Mouse (Mus musculus) spleen, adult 12 weeks (tissue): ENCODE results near the gene Mgat3.

ENCODE experiments used
- DNase-seq: peaks from one replicate; pipeline ENCODE4 v3.0.0; 2022; ENCODE audit warnings: low spot score

Mgat3 gene

GRCm38 (mm10) chr15:80173001-80173771 is at the start of gene Mgat3:
TSS of gene Mgat3 (plus strand) at chr15:80173721.
- no peak for DNase-seq

- DNase-seq: no peak
Measured at GRCm38 (mm10) chr15:80124651-80125050, 48.9 kb upstream of the Mgat3 start.

DNA sequence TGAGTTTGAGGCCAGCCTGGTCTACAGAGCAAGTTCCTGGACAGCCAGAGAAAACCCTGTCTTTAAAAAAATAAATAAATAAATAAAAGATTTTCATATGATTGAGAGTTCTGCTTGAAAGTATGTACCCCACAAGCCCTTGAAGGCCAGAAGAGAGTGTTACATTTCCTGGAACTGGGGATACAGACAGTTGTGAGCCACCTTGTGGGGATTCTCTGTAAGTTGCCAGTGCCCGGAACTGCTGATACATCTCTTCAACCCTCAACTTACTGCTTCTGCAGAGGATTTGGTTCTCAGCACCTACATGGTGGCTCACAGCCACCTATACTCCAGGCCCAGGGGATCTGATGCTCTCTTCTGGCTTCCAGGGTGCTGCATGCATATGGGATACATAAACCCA is 46.3 kb upstream of the Mgat3 start:
- no peak for DNase-seq

GRCm38 (mm10) chr15:80129982-80130381 is 43.5 kb upstream of the Mgat3 start:
- no peak for DNase-seq

GRCm38 (mm10) chr15:80130689-80131088 is 42.8 kb upstream of the Mgat3 start:
- peak; percentile 68 for DNase-seq

GRCm38 (mm10) chr15:80131421-80131820 is 42.1 kb upstream of the Mgat3 start:
- no peak for DNase-seq

DNA sequence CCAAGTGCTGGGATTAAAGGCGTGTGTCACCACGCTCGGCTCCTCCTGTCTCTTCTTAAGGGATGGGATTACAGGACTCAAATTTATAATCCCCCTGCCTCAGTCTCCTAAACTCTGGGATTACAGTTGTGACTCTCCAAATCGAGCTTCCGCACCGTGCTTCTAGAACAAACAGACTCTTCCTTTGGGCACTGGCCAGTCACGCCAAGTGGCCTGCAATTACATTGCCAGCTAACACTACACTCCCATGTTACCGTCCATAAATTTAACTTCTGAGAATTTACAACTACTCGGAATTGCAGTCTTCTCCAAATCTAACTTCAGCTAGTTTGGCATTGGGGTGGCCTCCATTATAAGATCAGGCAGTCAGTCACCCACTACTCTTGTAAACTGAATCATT is 41.1 kb upstream of the Mgat3 start:
- no peak for DNase-seq

GRCm38 (mm10) chr15:80132993-80133586 is 40.4 kb upstream of the Mgat3 start, which contains the start of gene Tab1:
TSS of gene Tab1 (plus strand) at chr15:80133127.
- DNase-seq: peak; percentile 85

GRCm38 (mm10) chr15:80133682-80134449 is 39.7 kb upstream of the Mgat3 start:
- DNase-seq: peak; percentile 26

GRCm38 (mm10) chr15:80134450-80134847 is 39.1 kb upstream of the Mgat3 start:
- DNase-seq: no peak

- DNase-seq: no peak
Measured at GRCm38 (mm10) chr15:80135499-80135898, 38.0 kb upstream of the Mgat3 start.

- no peak for DNase-seq
Measured at GRCm38 (mm10) chr15:80136645-80137044, 36.9 kb upstream of the Mgat3 start.

DNA sequence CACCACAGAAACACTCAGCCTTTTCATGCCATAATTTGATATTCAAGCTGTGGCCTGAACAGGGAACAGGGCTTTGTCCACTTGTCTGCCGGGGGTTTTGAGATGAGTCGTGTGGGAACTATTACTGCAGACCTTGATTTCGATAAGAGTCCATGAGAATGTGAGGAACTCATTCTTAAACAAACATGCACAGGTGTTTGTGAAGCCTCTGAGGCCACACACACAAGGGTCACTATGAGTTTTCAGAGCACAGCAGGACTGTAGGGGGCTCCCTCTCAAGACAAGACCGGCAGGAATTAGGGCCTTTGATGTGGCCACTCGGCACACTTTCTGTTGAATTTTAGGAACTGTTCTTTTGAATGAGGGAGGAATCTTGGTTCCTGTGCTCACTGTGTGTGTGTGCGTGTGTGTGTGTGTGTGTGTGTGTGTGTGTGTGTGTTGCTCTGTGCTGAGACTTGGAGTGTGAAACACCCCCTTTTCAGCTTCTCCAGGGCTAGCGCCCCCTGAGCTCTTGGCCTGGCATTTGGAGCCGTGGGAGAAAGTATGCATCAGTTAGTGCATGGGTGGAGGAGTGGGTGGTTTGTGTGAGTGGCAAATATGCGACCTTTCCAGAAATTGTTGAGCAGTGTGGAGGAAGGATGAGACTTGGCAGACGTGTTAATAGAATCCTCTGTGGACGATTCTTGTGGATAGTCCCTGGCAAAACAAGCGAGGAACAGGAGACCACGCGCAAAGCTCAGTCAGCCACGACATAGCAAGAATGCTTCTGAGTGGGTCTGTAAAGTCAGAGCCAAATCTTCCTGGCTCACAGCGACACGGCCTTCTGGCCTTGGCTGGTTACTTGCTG is 35.4 kb upstream of the Mgat3 start:
- no peak for DNase-seq

- DNase-seq: no peak
Measured at GRCm38 (mm10) chr15:80140302-80140701, 33.2 kb upstream of the Mgat3 start.

DNA sequence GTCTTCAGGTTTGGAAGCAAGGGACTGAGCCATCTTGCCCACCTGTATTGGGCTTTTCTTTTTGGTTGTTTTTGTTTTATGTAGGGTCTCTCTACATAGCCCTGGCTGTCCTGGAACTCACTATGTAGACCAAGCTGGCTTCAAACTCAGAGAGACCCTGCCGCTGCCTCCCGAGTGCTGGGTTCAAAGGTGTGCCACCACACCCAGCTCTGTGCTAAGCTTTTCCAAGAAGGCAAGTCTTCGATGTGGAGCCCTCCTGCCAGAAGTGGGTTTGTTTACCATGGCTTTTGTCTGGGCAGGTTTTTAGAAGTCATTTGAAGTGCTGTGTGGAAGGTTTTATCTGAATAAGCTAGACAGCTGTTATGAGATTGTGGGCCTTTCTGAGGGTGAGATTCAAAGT is 32.6 kb upstream of the Mgat3 start:
- DNase-seq: no peak

DNA sequence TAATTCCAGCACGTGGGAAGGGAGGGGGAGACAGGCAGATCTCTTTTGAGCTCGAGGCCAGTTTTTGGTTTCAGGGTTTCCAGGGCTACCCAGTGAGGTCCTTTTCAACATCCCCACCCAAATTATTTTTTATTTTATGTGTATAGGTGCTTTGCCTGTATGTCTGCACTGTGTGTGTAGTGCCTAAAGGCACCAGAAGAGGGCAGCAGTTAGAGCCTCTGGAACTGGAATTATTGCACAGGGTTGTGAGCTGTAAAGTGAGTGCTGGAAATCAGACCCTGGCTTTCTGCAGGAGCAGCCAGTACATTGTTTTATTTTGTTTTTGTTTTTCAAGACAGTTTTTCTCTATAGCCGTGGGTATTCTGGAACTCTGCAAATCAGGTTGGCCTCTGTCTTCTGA is 31.4 kb upstream of the Mgat3 start:
- DNase-seq: no peak

DNA sequence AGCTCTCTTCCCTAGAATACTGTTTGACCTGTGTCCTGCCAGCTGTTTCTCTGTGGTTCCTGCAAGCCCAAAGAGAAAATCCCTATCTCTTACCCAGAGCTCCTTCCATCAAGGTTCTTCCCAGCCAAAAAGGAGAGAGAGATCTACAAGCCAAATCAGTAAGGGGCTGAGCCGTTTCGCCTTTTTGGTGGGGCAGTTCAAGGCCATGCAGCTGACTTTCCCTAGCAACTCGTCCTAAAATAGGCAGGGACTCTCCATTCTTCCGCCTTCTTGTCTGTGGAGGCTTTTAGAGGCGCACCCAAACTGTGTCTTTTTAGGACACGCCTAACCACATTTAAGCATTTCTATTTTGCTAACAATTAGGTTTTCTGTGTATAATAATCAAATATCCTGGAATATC is 29.8 kb upstream of the Mgat3 start:
- no peak for DNase-seq

DNA sequence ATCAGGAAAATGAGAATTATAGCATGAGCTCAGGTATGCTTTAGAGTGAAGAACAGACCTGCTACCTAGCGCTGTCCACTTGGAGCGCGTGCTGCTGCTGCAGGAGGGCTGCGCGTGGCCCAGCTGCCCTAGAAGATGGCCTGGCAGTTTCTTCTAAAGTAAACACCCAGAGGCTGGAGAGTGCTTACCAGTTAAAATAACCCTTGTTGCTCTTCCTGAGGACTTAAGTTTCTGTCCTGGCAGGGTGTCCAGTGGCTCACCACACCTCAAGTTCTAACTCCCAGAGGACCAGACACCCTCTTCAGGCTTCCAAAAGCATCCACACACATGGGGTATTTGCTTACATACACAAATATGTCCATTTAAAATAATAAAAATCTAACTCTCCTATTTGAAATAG is 28.1 kb upstream of the Mgat3 start:
- no peak for DNase-seq

- no peak for DNase-seq
Measured at GRCm38 (mm10) chr15:80146153-80146552, 27.4 kb upstream of the Mgat3 start.

DNA sequence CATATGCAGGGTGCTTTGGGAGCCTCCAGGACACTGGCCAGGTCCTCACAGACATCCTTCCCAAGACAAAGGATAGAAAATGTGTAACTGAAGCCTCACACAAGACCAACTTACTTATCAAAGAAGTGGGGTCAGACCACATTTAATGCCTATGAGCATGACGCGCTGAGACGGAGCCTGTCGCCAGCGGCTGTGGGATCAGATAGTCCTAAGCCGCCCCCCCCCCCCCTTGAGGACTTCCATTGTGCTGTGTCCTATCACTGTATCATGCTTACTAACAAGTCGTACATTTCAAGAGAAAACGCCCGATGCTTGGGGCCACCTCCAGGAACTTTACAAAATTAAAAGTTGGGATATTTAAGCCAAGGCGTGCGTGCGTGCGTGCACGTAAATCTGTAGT is 26.4 kb upstream of the Mgat3 start:
- DNase-seq: no peak

DNA sequence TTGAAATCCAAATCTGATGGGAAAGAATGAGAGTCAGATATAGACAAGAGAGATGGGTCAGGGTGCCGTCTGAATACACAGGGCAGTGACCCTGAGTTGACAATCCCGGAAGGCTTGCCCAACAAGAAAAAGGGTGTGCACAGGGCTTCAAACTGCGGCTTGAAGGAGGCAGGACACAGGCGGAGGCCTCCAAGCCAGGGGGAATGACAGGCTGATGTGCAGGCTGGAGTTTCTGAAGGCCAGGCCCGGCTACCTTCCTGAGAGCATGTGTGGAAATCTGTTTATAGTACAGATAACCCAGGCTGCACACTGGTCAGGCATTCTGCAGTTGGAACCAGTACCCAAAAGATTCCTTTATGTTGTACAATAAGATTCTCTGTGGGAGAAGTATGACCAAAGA is 26.0 kb upstream of the Mgat3 start:
- DNase-seq: no peak

DNA sequence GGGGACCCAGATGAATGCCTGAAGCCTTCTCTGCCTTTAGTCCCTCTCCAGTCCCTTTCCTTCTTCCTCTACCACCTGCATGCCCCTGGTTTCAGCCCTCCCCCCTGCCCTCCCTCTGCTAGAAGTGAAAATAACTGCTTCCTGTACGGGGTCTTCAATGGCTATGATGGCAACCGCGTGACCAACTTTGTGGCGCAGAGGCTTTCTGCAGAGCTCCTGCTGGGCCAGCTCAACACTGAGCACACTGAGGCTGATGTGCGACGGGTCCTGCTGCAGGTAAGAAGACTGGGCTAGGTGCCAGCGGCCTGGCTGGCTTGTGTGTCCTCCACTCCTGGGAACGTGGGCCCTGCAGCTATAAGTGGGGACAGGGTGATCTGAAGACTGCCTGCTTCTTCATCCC is 25.0 kb upstream of the Mgat3 start:
- no peak for DNase-seq
